9 mouse cellular contexts compared by ENCODE assay signal in genomic region chr2:54437501-54437830, GRCm38 (mm10). TPM values are rescaled to one million over a fixed set of nuclear protein-coding genes. Genes with fewer than 3 reads are reported as not detected.
DNase-seq lines count a peak whose midpoint lies in the region; ATAC-seq and TF ChIP-seq lines count a peak whose summit lies in the region.
"Had no signal": no experiment of that assay in that cellular context is flagged by ENCODE, and none has a peak within 500 bp of the region (broad histone marks: within the 10 kb centered on the region; RNA-seq: fewer than 3 reads in every experiment).

No protein-coding gene starts in this region.

- H3K27ac ChIP-seq in gastrocnemius, adult 2 months, result no peak overlapping the region
- H3K27ac ChIP-seq in hindbrain, embryonic 11.5 days (ENCODE audit: low read depth, low read length), result no peak overlapping the region
- peak overlapping the region; percentile 79; the same call in 1 of the 2 replicates for H3K27ac ChIP-seq in midbrain, embryonic 13.5 days
- no peak overlapping the region for H3K27ac ChIP-seq in thymus, adult 2 months (ENCODE audit: control insufficient read depth, insufficient read depth, low read length)

- no peak overlapping the region for H3K4me3 ChIP-seq in gastrocnemius, adult 2 months
- H3K4me3 ChIP-seq in hindbrain, embryonic 11.5 days (ENCODE audit: low read depth, low read length), result peak overlapping the region; percentile 57
- H3K4me3 ChIP-seq in midbrain, embryonic 13.5 days (replicated peaks), result peak overlapping the region; percentile 71
- H3K4me3 ChIP-seq in thymus, adult 2 months (ENCODE audit: control insufficient read depth, insufficient read depth, low read length), result no peak overlapping the region

- no peak for TF ChIP-seq POLR2A in thymus, adult 2 months (IDR thresholded peaks at IDR 0.05; ENCODE audit: control insufficient read depth, extremely low read depth, insufficient read depth, low read length, poor library complexity)

- 2% methylated on average over 9 of the region's 9 CpGs for WGBS in hindbrain, embryonic 11.5 days
- under 1% methylated on average over 9 of the region's 9 CpGs for WGBS in midbrain, embryonic 13.5 days
- 18% methylated on average over 9 of the region's 9 CpGs for WGBS in thymus, adult 2 months

- peak; percentile 15 for DNase-seq in gastrocnemius, adult 2 months
- no peak for DNase-seq in gastrocnemius, postnatal 4 days (ENCODE audit: low spot score in 2 of 2)
- DNase-seq in cerebellum, adult 9-10 months, result peak; percentile 74
- DNase-seq in hindbrain, embryonic 11.5 days (ENCODE audit: low spot score), result peak; percentile 33
- DNase-seq in thymus, adult 2 months, result no peak
- DNase-seq in ovary, adult 18-20 months (ENCODE audit: low spot score), result no peak

- intact Hi-C loops in gastrocnemius, adult 2 months (cut with DNase I), result no loop called here

- peaks cover 5% of the 10 kb centered on the region for H3K27me3 ChIP-seq in hindbrain, embryonic 11.5 days (ENCODE audit: control insufficient read depth, insufficient read depth, low read length)
- H3K27me3 ChIP-seq in midbrain, embryonic 13.5 days, result peaks cover 13% of the 10 kb centered on the region; the same call in 1 of the 2 replicates
- no peaks in the 10 kb centered on the region for H3K27me3 ChIP-seq in thymus, adult 2 months (ENCODE audit: control insufficient read depth, insufficient read depth, low read length)

- H3K4me2 ChIP-seq in hindbrain, embryonic 11.5 days (replicated peaks; ENCODE audit: low read depth, low read length), result peak overlapping the region; percentile 98
- H3K4me2 ChIP-seq in midbrain, embryonic 13.5 days (replicated peaks), result peak overlapping the region; percentile 93

- no peak for ATAC-seq in hindbrain, embryonic 11.5 days (ENCODE audit: low FRiP score)
- ATAC-seq in midbrain, embryonic 13.5 days, result no peak
- ATAC-seq in megakaryocyte-erythroid progenitor cell, adult 5-6 weeks (replicated peaks; ENCODE audit: low FRiP score, low TSS enrichment, poor library complexity, severe bottlenecking), result no peak

- H3K36me3 ChIP-seq in hindbrain, embryonic 11.5 days (ENCODE audit: control insufficient read depth, insufficient read depth, low read length), result no peaks in the 10 kb centered on the region
- no peaks in the 10 kb centered on the region for H3K36me3 ChIP-seq in midbrain, embryonic 13.5 days
- no peaks in the 10 kb centered on the region for H3K36me3 ChIP-seq in thymus, adult 2 months (ENCODE audit: control insufficient read depth, insufficient read depth, low read length)

- TF ChIP-seq CTCF in gastrocnemius, adult 2 months (IDR thresholded peaks at IDR 0.05), result no peak
- no peak for TF ChIP-seq CTCF in thymus, adult 2 months (IDR thresholded peaks at IDR 0.05; ENCODE audit: borderline replicate concordance, control insufficient read depth, extremely low read depth, insufficient read depth, low read length, poor library complexity)

- peak overlapping the region; percentile 1; the same call in 1 of the 2 replicates for H3K9ac ChIP-seq in hindbrain, embryonic 11.5 days (ENCODE audit: low read depth, low read length)
- peak overlapping the region; percentile 76 for H3K9ac ChIP-seq in midbrain, embryonic 13.5 days (replicated peaks)

- H3K9me3 ChIP-seq in hindbrain, embryonic 11.5 days (ENCODE audit: control insufficient read depth, low read length), result no peaks in the 10 kb centered on the region
- no peaks in the 10 kb centered on the region for H3K9me3 ChIP-seq in midbrain, embryonic 13.5 days

- no peaks in the 10 kb centered on the region for H3K4me1 ChIP-seq in hindbrain, embryonic 11.5 days (replicated peaks; ENCODE audit: control insufficient read depth, insufficient read depth, low read length)
- H3K4me1 ChIP-seq in midbrain, embryonic 13.5 days (replicated peaks), result peaks cover 14% of the 10 kb centered on the region
- no peaks in the 10 kb centered on the region for H3K4me1 ChIP-seq in thymus, adult 2 months (replicated peaks; ENCODE audit: control insufficient read depth, insufficient read depth, low read length)

RNA-seq across cellular contexts. Expression of gene Galnt13, which starts 1.3 kb away (rescaled TPM):
- not detected for total RNA-seq in gastrocnemius, adult 2 months (2021)
- total RNA-seq in gastrocnemius, postnatal 4 days (2021), result under 1 TPM; 0.16 to 0.44 TPM
- polyA plus RNA-seq in hindbrain, embryonic 11.5 days (2014; fragmentation: Nextera tagmentation; extraction: Ambion mirVana), result 3.0 and 3.8 TPM in 2 replicates
- polyA plus RNA-seq in midbrain, embryonic 13.5 days (2015; fragmentation: Nextera tagmentation; extraction: Ambion mirVana), result 6.1 and 6.5 TPM in 2 replicates
- not detected in 2 replicates for polyA plus RNA-seq in thymus, adult 2 months (2012; rRNA removed)
- not detected in 2 replicates for total RNA-seq in megakaryocyte-erythroid progenitor cell, adult 5-6 weeks (2014; fragmentation: Nextera tagmentation)
- total RNA-seq in megakaryocyte-erythroid progenitor cell, adult 5-6 weeks (2017), result not detected in 2 replicates
- polyA plus RNA-seq: liver, embryonic 16.5 days had no signal

Comparison
In these comparisons a context has a peak if more than half of its experiments do, and no peak if none do; other contexts are left out.
1. DNase-seq: peak in gastrocnemius, adult 2 months (single experiment), cerebellum, adult 9-10 months (single experiment) and hindbrain, embryonic 11.5 days (single experiment); none in gastrocnemius, postnatal 4 days (0 of 2), thymus, adult 2 months (single experiment) and ovary, adult 18-20 months (single experiment).
2. H3K4me3 ChIP-seq: peak in hindbrain, embryonic 11.5 days (single experiment) and midbrain, embryonic 13.5 days (single experiment); none in gastrocnemius, adult 2 months (single experiment) and thymus, adult 2 months (single experiment).